Mouse (Mus musculus) liver, embryonic 14.5 days (tissue): Measurements from ENCODE around the gene Ppp1r32. TPM values are rescaled to one million over a fixed set of nuclear protein-coding genes. Genes with fewer than 3 reads are reported as not detected.

Experiments
- ATAC-seq: fragments of 200-750 bp; cut with Nextera tagmentation; 2 replicates; pipeline ENCODE4 v1.8.0; 2017; ENCODE audit warnings: moderate number of reproducible peaks, mild to moderate bottlenecking, moderate library complexity; ENCODE audit not compliant: insufficient read depth
- DNase-seq, 3 experiments: peaks; one replicate each; pipeline ENCODE4 v3.0.0-alpha.2; 2012 to 2013; ENCODE audit warnings: low read depth in 3 of 3, low spot score in 3 of 3
- H3K27ac ChIP-seq: fragments of 300-500 bp; sonication (generic); 2 replicates; pipeline ENCODE4 v1.5.1; 2014; ENCODE audit warnings: moderate library complexity, mild to moderate bottlenecking, control low read depth, inconsistent platforms
- H3K27me3 ChIP-seq: fragments of 300-500 bp; sonication (generic); 2 replicates; pipeline ENCODE4 v1.6.1; 2014; ENCODE audit warnings: mild to moderate bottlenecking, low read length, moderate library complexity; ENCODE audit not compliant: control insufficient read depth, insufficient read depth
- H3K36me3 ChIP-seq: fragments of 300-500 bp; sonication (generic); replicated peaks from 2 replicates; pipeline ENCODE4 v1.6.1; 2014; ENCODE audit warnings: low read depth; ENCODE audit not compliant: control insufficient read depth, insufficient read depth
- H3K4me1 ChIP-seq, 2 experiments: fragments of 200-500 bp in 1 of 2; fragments of 300-500 bp in 1 of 2; sonication (generic) in 1 of 2; replicated peaks; 2 replicates each; pipeline ENCODE4 v1.6.1; 2012 to 2014; ENCODE audit warnings: antibody characterized with exemption in 1 of 2, inconsistent platforms in 1 of 2, low read length in 1 of 2; ENCODE audit not compliant: control insufficient read depth in 2 of 2, insufficient read depth in 2 of 2
- H3K4me2 ChIP-seq: fragments of 300-500 bp; sonication (generic); 2 replicates; pipeline ENCODE4 v1.6.1; 2014; ENCODE audit warnings: low read depth, mild to moderate bottlenecking, control low read depth, moderate library complexity
- H3K4me3 ChIP-seq, 2 experiments: fragments of 200-500 bp in 1 of 2; fragments of 300-500 bp in 1 of 2; sonication (generic) in 1 of 2; 2 replicates each; pipeline ENCODE4 v1.5.1; 2012 to 2014; ENCODE audit warnings: low read depth in 2 of 2, low read length in 2 of 2, mild to moderate bottlenecking in 2 of 2, control low read depth in 1 of 2, inconsistent platforms in 1 of 2, moderate library complexity in 1 of 2; ENCODE audit not compliant: insufficient read depth in 1 of 2
- H3K9ac ChIP-seq: fragments of 300-500 bp; sonication (generic); replicated peaks from 2 replicates; pipeline ENCODE4 v1.6.1; 2014; ENCODE audit warnings: mild to moderate bottlenecking, control low read depth, moderate library complexity
- H3K9me3 ChIP-seq: fragments of 300-500 bp; sonication (generic); 2 replicates; pipeline ENCODE4 v1.6.1; 2016; ENCODE audit warnings: low read length, mixed read lengths; ENCODE audit not compliant: control insufficient read depth
- CTCF ChIP-seq: IDR thresholded peaks from 2 replicates; pipeline ENCODE4 v1.5.1; 2016; ENCODE audit warnings: antibody characterized with exemption, low read depth, control low read depth
- EP300 ChIP-seq: IDR thresholded peaks from 2 replicates; pipeline ENCODE4 v1.6.1; 2016; ENCODE audit warnings: antibody characterized with exemption, low read depth
- WGBS: fragments of 180-500 bp; shearing (Covaris S2); extraction: QIAGEN DNeasy Blood & Tissue Kit; methylation state at CpG from one replicate; pipeline ENCODE4 v1.1.7; 2014; ENCODE audit not compliant: insufficient replicate concordance; 5-methylcytosine and 5-hydroxymethylcytosine counted together
- polyA plus RNA-seq, 2 experiments: library from polyadenylated mRNA; depleted of rRNA in 1 of 2; stranded (reverse) in 1 of 2; unstranded in 1 of 2; fragments of >200 nt; fragmentation: Nextera tagmentation in 1 of 2; extraction: Ambion mirVana in 1 of 2; gene quantifications; 2 replicates each; pipeline versions ENCODE4 v1.2.1 to v1.2.3; 2012 to 2014

The Ppp1r32 gene
- polyA plus RNA-seq, 2 experiments: 0.17 TPM; not detected in 1

- 67% methylated on average over 9 of the region's 9 CpGs for WGBS
- Histone ChIP-seq H3K4me2 (no peak overlapping the region), H3K36me3 (no peaks in the 10 kb centered on the region), H3K9me3 (no peaks in the 10 kb centered on the region), H3K4me1 (peaks cover 0 to 11% of the 10 kb centered on the region in 2 experiments; a peak in 3 of 4 replicates), H3K9ac (no peak overlapping the region), H3K4me3 (no peak overlapping the region), H3K27ac (no peak overlapping the region), H3K27me3 (peaks cover 10% of the 10 kb centered on the region)
- TF ChIP-seq EP300 (no peak), CTCF (no peak)
- no peak for ATAC-seq
- DNase-seq: no peak
Measured at GRCm38 (mm10) chr19:10427431-10427830, 55.3 kb downstream of the Ppp1r32 start.

GRCm38 (mm10) chr19:10426793-10427192, 55.9 kb downstream of the Ppp1r32 start:
- Histone ChIP-seq H3K9me3 (no peaks in the 10 kb centered on the region), H3K4me1 (peaks cover 0 to 8% of the 10 kb centered on the region in 2 experiments; a peak in 3 of 4 replicates), H3K36me3 (no peaks in the 10 kb centered on the region), H3K27me3 (peaks cover 16% of the 10 kb centered on the region), H3K4me3 (no peak overlapping the region), H3K27ac (no peak overlapping the region), H3K9ac (no peak overlapping the region), H3K4me2 (no peak overlapping the region)
- 37% methylated on average over 6 of the region's 6 CpGs for WGBS
- ATAC-seq (no peak), DNase-seq (no peak)
- no peak for TF ChIP-seq CTCF
- no peak for TF ChIP-seq EP300

GRCm38 (mm10) chr19:10426312-10426711, 56.4 kb downstream of the Ppp1r32 start:
- WGBS: 43% methylated on average over 25 of the region's 25 CpGs
- Histone ChIP-seq H3K27ac (no peak overlapping the region), H3K4me2 (no peak overlapping the region), H3K36me3 (no peaks in the 10 kb centered on the region), H3K9ac (no peak overlapping the region), H3K27me3 (peaks cover 17% of the 10 kb centered on the region), H3K4me3 (no peak overlapping the region), H3K9me3 (no peaks in the 10 kb centered on the region), H3K4me1 (peaks cover 0 to 4% of the 10 kb centered on the region in 2 experiments; a peak in 1 of 4 replicates)
- TF ChIP-seq EP300: no peak
- no peak for TF ChIP-seq CTCF
- DNase-seq (no peak), ATAC-seq (no peak)

GRCm38 (mm10) chr19:10425484-10426270, 57.1 kb downstream of the Ppp1r32 start:
- H3K27ac ChIP-seq: no peak overlapping the region
- no peaks in the 10 kb centered on the region for H3K9me3 ChIP-seq
- WGBS: 36% methylated on average over 13 of the region's 13 CpGs
- no peaks in the 10 kb centered on the region for H3K36me3 ChIP-seq
- no peaks in the 10 kb centered on the region for H3K4me1 ChIP-seq
- H3K27me3 ChIP-seq: peaks cover 17% of the 10 kb centered on the region
- DNase-seq (no peak), ATAC-seq (no peak)
- H3K4me3 ChIP-seq: no peak overlapping the region
- TF ChIP-seq EP300 (no peak), CTCF (no peak)
- H3K9ac ChIP-seq: no peak overlapping the region
- no peak overlapping the region for H3K4me2 ChIP-seq

- no peak overlapping the region for H3K4me2 ChIP-seq
- 35% methylated on average over 1 of the region's 1 CpGs for WGBS
- H3K27ac ChIP-seq: no peak overlapping the region
- TF ChIP-seq CTCF (no peak), EP300 (no peak)
- ATAC-seq: no peak
- H3K9me3 ChIP-seq: no peaks in the 10 kb centered on the region
- no peaks in the 10 kb centered on the region for H3K36me3 ChIP-seq
- no peaks in the 10 kb centered on the region for H3K4me1 ChIP-seq
- no peak overlapping the region for H3K4me3 ChIP-seq
- H3K9ac ChIP-seq: no peak overlapping the region
- peaks cover 17% of the 10 kb centered on the region for H3K27me3 ChIP-seq
- no peak for DNase-seq
Measured at GRCm38 (mm10) chr19:10424751-10425150, 58.0 kb downstream of the Ppp1r32 start.

Other genes with a start within 250 kb of the Ppp1r32 start
- 6.4 and 9.1 TPM in 2 replicates for gene Myrf, start 242.2 kb downstream of the Ppp1r32 start, polyA plus RNA-seq (2012; rRNA removed)
- gene Myrf, start 242.2 kb downstream of the Ppp1r32 start, polyA plus RNA-seq (2014; fragmentation: Nextera tagmentation; extraction: Ambion mirVana): 3.5 and 3.7 TPM in 2 replicates
- gene Dagla, start 178.1 kb downstream of the Ppp1r32 start, polyA plus RNA-seq (2012; rRNA removed): 0.30 and 0.32 TPM in 2 replicates
- 0.09 and 0.19 TPM in 2 replicates for gene Dagla, start 178.1 kb downstream of the Ppp1r32 start, polyA plus RNA-seq (2014; fragmentation: Nextera tagmentation; extraction: Ambion mirVana)
- gene Syt7, start 93.8 kb downstream of the Ppp1r32 start, polyA plus RNA-seq (2012; rRNA removed): 0.28 and 0.37 TPM in 2 replicates
- gene Syt7, start 93.8 kb downstream of the Ppp1r32 start, polyA plus RNA-seq (2014; fragmentation: Nextera tagmentation; extraction: Ambion mirVana): 0.04 and 0.09 TPM in 2 replicates
- 0.05 and 0.06 TPM in 2 replicates for gene Lrrc10b, start 25.5 kb downstream of the Ppp1r32 start, polyA plus RNA-seq (2012; rRNA removed)
- gene Lrrc10b, start 25.5 kb downstream of the Ppp1r32 start, polyA plus RNA-seq (2014; fragmentation: Nextera tagmentation; extraction: Ambion mirVana): 0.08 TPM in 1 of 2 replicates, not detected in the other
- 16.2 and 22.9 TPM in 2 replicates for gene Cpsf7, start 42.3 kb upstream of the Ppp1r32 start, polyA plus RNA-seq (2012; rRNA removed)
- gene Cpsf7, start 42.3 kb upstream of the Ppp1r32 start, polyA plus RNA-seq (2014; fragmentation: Nextera tagmentation; extraction: Ambion mirVana): 12.8 and 14.1 TPM in 2 replicates
- gene Sdhaf2, start 43.2 kb upstream of the Ppp1r32 start, polyA plus RNA-seq (2012; rRNA removed): 16.8 and 20.5 TPM in 2 replicates
- gene Sdhaf2, start 43.2 kb upstream of the Ppp1r32 start, polyA plus RNA-seq (2014; fragmentation: Nextera tagmentation; extraction: Ambion mirVana): 26.9 and 31.0 TPM in 2 replicates
- 9.7 and 15.6 TPM in 2 replicates for gene Tmem216, start 73.3 kb upstream of the Ppp1r32 start, polyA plus RNA-seq (2012; rRNA removed)
- gene Tmem216, start 73.3 kb upstream of the Ppp1r32 start, polyA plus RNA-seq (2014; fragmentation: Nextera tagmentation; extraction: Ambion mirVana): 13.2 and 16.9 TPM in 2 replicates
- 9.5 and 11.8 TPM in 2 replicates for gene Cyb561a3, start 94.2 kb upstream of the Ppp1r32 start, polyA plus RNA-seq (2012; rRNA removed)
- gene Cyb561a3, start 94.2 kb upstream of the Ppp1r32 start, polyA plus RNA-seq (2014; fragmentation: Nextera tagmentation; extraction: Ambion mirVana): 11.0 and 12.9 TPM in 2 replicates
- 7.5 and 8.3 TPM in 2 replicates for gene Tmem138, start 94.4 kb upstream of the Ppp1r32 start, polyA plus RNA-seq (2012; rRNA removed)
- gene Tmem138, start 94.4 kb upstream of the Ppp1r32 start, polyA plus RNA-seq (2014; fragmentation: Nextera tagmentation; extraction: Ambion mirVana): 11.5 and 12.6 TPM in 2 replicates
- 66.8 and 91.2 TPM in 2 replicates for gene Ddb1, start 122.4 kb upstream of the Ppp1r32 start, polyA plus RNA-seq (2012; rRNA removed)
- 133 and 147 TPM in 2 replicates for gene Ddb1, start 122.4 kb upstream of the Ppp1r32 start, polyA plus RNA-seq (2014; fragmentation: Nextera tagmentation; extraction: Ambion mirVana)
- gene Tkfc, start 122.7 kb upstream of the Ppp1r32 start, polyA plus RNA-seq (2012; rRNA removed): 11.7 and 13.9 TPM in 2 replicates
- 15.1 and 15.6 TPM in 2 replicates for gene Tkfc, start 122.7 kb upstream of the Ppp1r32 start, polyA plus RNA-seq (2014; fragmentation: Nextera tagmentation; extraction: Ambion mirVana)
- gene Vwce, start 151.3 kb upstream of the Ppp1r32 start, polyA plus RNA-seq (2012; rRNA removed): 6.7 and 8.5 TPM in 2 replicates
- 5.4 and 7.4 TPM in 2 replicates for gene Vwce, start 151.3 kb upstream of the Ppp1r32 start, polyA plus RNA-seq (2014; fragmentation: Nextera tagmentation; extraction: Ambion mirVana)
- gene Pga5, start 195.1 kb upstream of the Ppp1r32 start, polyA plus RNA-seq (2012; rRNA removed): 0.02 TPM in 1 of 2 replicates, not detected in the other
- gene Pga5, start 195.1 kb upstream of the Ppp1r32 start, polyA plus RNA-seq (2014; fragmentation: Nextera tagmentation; extraction: Ambion mirVana): not detected in 2 replicates
- gene Vps37c, start 205.8 kb upstream of the Ppp1r32 start, polyA plus RNA-seq (2012; rRNA removed): 6.0 and 6.3 TPM in 2 replicates
- 9.3 and 10.4 TPM in 2 replicates for gene Vps37c, start 205.8 kb upstream of the Ppp1r32 start, polyA plus RNA-seq (2014; fragmentation: Nextera tagmentation; extraction: Ambion mirVana)